Mouse (Mus musculus): ENCODE data around the gene Armh2. TPM values are rescaled to one million over a fixed set of nuclear protein-coding genes. Genes with fewer than 3 reads are reported as not detected.

Gene Armh2
- total and polyA plus RNA-seq, 3 experiments: 0.19 TPM; not detected in 2

DNA sequence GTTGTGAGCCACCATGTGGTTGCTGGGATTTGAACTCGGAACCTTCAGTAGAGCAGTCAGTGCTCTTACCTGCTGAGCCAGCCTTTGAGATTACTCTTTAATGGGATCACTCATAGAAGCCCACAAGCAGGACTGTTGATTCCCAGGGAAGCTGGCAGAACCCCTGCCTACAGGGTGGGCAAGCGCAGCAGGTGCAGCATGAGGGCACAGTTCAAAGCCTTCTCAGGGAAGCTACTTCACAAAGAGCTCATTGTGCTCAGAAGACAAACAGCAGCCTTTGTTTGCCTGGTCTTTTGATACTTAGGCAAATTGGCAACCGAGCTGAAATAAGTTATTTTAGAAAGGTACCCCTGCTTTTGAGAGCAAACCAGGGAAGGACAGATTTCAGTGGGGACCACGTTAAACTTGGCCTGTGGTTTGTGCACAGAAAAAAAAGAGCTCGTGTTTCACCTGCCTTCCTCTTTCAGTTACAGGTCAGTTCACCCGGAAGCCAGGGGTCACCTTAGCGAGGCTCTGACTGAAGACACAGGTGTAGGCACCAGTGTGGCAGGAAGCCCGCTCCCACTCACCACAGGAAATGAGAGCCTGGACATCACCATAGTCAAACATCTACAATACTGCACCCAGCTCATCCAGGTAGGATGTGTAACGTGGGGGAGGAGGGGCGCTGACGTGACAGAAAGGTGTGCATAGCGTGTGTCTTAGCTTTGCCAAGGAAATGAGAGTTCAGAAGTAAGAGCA, 31.2 kb upstream of the Armh2 start:
- DNase-seq (ENCODE audit: low read depth, low spot score): no peak
- no peaks in the 10 kb centered on the region for H3K79me2 ChIP-seq (ENCODE audit: control insufficient read depth, insufficient read depth, low read length, poor library complexity)
- H3K27ac ChIP-seq (ENCODE audit: control insufficient read depth, low read depth, low read length): no peak overlapping the region
- no peaks in the 10 kb centered on the region for H3K9me3 ChIP-seq (replicated peaks; ENCODE audit: insufficient read depth, low read length)
- H3K4me3 ChIP-seq (ENCODE audit: control insufficient read depth in 1 of 2, insufficient read depth in 1 of 2, low read depth in 2 of 2, low read length in 2 of 2): no peak overlapping the region
- no peaks in the 10 kb centered on the region for H3K4me1 ChIP-seq (ENCODE audit: control insufficient read depth in 1 of 2, insufficient read depth in 2 of 2, low read length in 2 of 2)
- no peak overlapping the region for H3K9ac ChIP-seq (ENCODE audit: control insufficient read depth, low read depth, low read length, poor library complexity, severe bottlenecking)
- no peaks in the 10 kb centered on the region for H3K27me3 ChIP-seq (ENCODE audit: control insufficient read depth in 1 of 2, insufficient read depth in 2 of 2, low read length in 2 of 2)
- peaks cover 0 to 5% of the 10 kb centered on the region in 2 experiments; a peak in 1 of 4 replicates for H3K36me3 ChIP-seq (ENCODE audit: control insufficient read depth in 1 of 2, insufficient read depth in 2 of 2, low read length in 2 of 2)
- no peak for TF ChIP-seq ZC3H11A (IDR thresholded peaks at IDR 0.05; ENCODE audit: low read depth, low read length)
- no peak for TF ChIP-seq TAL1 (IDR thresholded peaks at IDR 0.05; ENCODE audit: low read length)
- TF ChIP-seq CHD1 (IDR thresholded peaks at IDR 0.05; ENCODE audit: low read depth, low read length): no peak
- TF ChIP-seq ZMIZ1 (IDR thresholded peaks at IDR 0.05; ENCODE audit: low read depth, low read length): no peak
- TF ChIP-seq GABPA (IDR thresholded peaks at IDR 0.05; ENCODE audit: low read depth, low read length): no peak
- TF ChIP-seq MEF2A (IDR thresholded peaks at IDR 0.05; ENCODE audit: extremely low read depth, insufficient replicate concordance, low read depth, low read length, poor library complexity, severe bottlenecking): no peak
- TF ChIP-seq TBP (IDR thresholded peaks at IDR 0.05; ENCODE audit: low read depth, low read length): no peak
- no peak for TF ChIP-seq MXI1 (IDR thresholded peaks at IDR 0.05; ENCODE audit: low read depth, low read length)
- no peak for TF ChIP-seq POLR2A (IDR thresholded peaks at IDR 0.05; ENCODE audit: control insufficient read depth in 1 of 2, insufficient read depth in 1 of 2, low read depth in 1 of 2, low read length in 2 of 2, poor library complexity in 1 of 2)
- no peak for TF ChIP-seq EP300 (IDR thresholded peaks at IDR 0.05; ENCODE audit: low read depth in 1 of 2, low read length in 2 of 2)
- no peak for TF ChIP-seq NELFE (IDR thresholded peaks at IDR 0.05; ENCODE audit: low read depth, low read length)
- TF ChIP-seq MAZ (IDR thresholded peaks at IDR 0.05; ENCODE audit: low read depth, low read length): no peak
- TF ChIP-seq ELF1 (IDR thresholded peaks at IDR 0.05; ENCODE audit: low read depth, low read length): no peak
- TF ChIP-seq MYB (IDR thresholded peaks at IDR 0.05; ENCODE audit: low read depth, low read length): no peak
- no peak for TF ChIP-seq UBTF (IDR thresholded peaks at IDR 0.05; ENCODE audit: borderline replicate concordance, insufficient read depth, low read depth, low read length)

DNA sequence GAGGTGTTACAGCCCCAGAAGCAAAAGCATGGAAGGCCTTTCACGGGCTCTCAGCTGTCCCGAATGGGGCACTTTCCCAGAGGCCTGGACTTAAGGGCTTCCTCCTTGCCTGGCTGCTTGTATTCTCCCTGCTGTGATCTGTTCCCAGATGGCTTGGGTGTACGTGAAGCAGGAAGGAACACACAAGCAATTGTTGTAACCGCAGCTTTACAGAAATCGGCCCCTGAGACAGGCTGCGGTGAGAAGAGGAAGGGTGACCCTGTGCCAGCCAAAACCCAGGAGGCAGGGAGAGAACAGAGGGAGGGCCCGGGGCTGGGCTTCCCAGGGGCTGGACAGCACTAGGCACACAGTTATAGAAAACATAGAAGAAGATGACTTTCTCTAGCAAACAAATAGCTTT, 30.1 kb upstream of the Armh2 start:
- H3K9me3 ChIP-seq (replicated peaks; ENCODE audit: insufficient read depth, low read length): no peaks in the 10 kb centered on the region
- DNase-seq (ENCODE audit: low read depth, low spot score): no peak
- H3K27ac ChIP-seq (ENCODE audit: control insufficient read depth, low read depth, low read length): no peak overlapping the region
- H3K4me1 ChIP-seq (ENCODE audit: control insufficient read depth in 1 of 2, insufficient read depth in 2 of 2, low read length in 2 of 2): no peaks in the 10 kb centered on the region
- no peaks in the 10 kb centered on the region for H3K79me2 ChIP-seq (ENCODE audit: control insufficient read depth, insufficient read depth, low read length, poor library complexity)
- TF ChIP-seq SMC3 (IDR thresholded peaks at IDR 0.05; ENCODE audit: low read depth, low read length) (no peak), EP300 (IDR thresholded peaks at IDR 0.05; ENCODE audit: low read depth in 1 of 2, low read length in 2 of 2) (no peak), ETS1 (IDR thresholded peaks at IDR 0.05; ENCODE audit: low read depth, low read length) (no peak), POLR2A (IDR thresholded peaks at IDR 0.05; ENCODE audit: control insufficient read depth in 1 of 2, insufficient read depth in 1 of 2, low read depth in 1 of 2, low read length in 2 of 2, poor library complexity in 1 of 2) (no peak), GABPA (IDR thresholded peaks at IDR 0.05; ENCODE audit: low read depth, low read length) (no peak), POLR2AphosphoS5 (IDR thresholded peaks at IDR 0.05; ENCODE audit: borderline replicate concordance, low read depth, low read length) (no peak), CHD1 (IDR thresholded peaks at IDR 0.05; ENCODE audit: low read depth, low read length) (no peak), HCFC1 (IDR thresholded peaks at IDR 0.05; ENCODE audit: low read depth, low read length) (no peak), ZMIZ1 (IDR thresholded peaks at IDR 0.05; ENCODE audit: low read depth, low read length) (no peak), MXI1 (IDR thresholded peaks at IDR 0.05; ENCODE audit: low read depth, low read length) (no peak), TCF12 (IDR thresholded peaks at IDR 0.05; ENCODE audit: low read depth, low read length) (no peak), ZKSCAN1 (IDR thresholded peaks at IDR 0.05; ENCODE audit: low read depth, low read length) (no peak), RAD21 (IDR thresholded peaks at IDR 0.05; ENCODE audit: low read depth, low read length) (no peak), MYC (IDR thresholded peaks at IDR 0.05; ENCODE audit: low read depth, low read length) (no peak), MAX (IDR thresholded peaks at IDR 0.05; ENCODE audit: low read length) (no peak), BHLHE40 (IDR thresholded peaks at IDR 0.05; ENCODE audit: borderline replicate concordance, low read depth, low read length) (no peak), USF2 (IDR thresholded peaks at IDR 0.05; ENCODE audit: borderline replicate concordance in 1 of 2, insufficient read depth in 1 of 2, low read depth in 1 of 2, low read length in 2 of 2) (no peak)
- H3K27me3 ChIP-seq (ENCODE audit: control insufficient read depth in 1 of 2, insufficient read depth in 2 of 2, low read length in 2 of 2): no peaks in the 10 kb centered on the region
- no peak overlapping the region for H3K4me3 ChIP-seq (ENCODE audit: control insufficient read depth in 1 of 2, insufficient read depth in 1 of 2, low read depth in 2 of 2, low read length in 2 of 2)
- no peak overlapping the region for H3K9ac ChIP-seq (ENCODE audit: control insufficient read depth, low read depth, low read length, poor library complexity, severe bottlenecking)
- peaks cover 0 to 5% of the 10 kb centered on the region in 2 experiments; a peak in 1 of 4 replicates for H3K36me3 ChIP-seq (ENCODE audit: control insufficient read depth in 1 of 2, insufficient read depth in 2 of 2, low read length in 2 of 2)
